Mouse (Mus musculus) liver, embryonic 14.5 days (tissue): Measurements from ENCODE around the gene Smoc1. TPM values are rescaled to one million over a fixed set of nuclear protein-coding genes. Genes with fewer than 3 reads are reported as not detected.

ENCODE experiments used
- ATAC-seq: fragments of 200-750 bp; cut with Nextera tagmentation; 2 replicates; pipeline ENCODE4 v1.8.0; 2017; ENCODE audit warnings: moderate number of reproducible peaks, mild to moderate bottlenecking, moderate library complexity; ENCODE audit not compliant: insufficient read depth
- DNase-seq, 3 experiments: peaks; one replicate each; pipeline ENCODE4 v3.0.0-alpha.2; 2012 to 2013; ENCODE audit warnings: low read depth in 3 of 3, low spot score in 3 of 3
- H3K27ac ChIP-seq: fragments of 300-500 bp; sonication (generic); 2 replicates; pipeline ENCODE4 v1.5.1; 2014; ENCODE audit warnings: moderate library complexity, mild to moderate bottlenecking, control low read depth, inconsistent platforms
- H3K27me3 ChIP-seq: fragments of 300-500 bp; sonication (generic); 2 replicates; pipeline ENCODE4 v1.6.1; 2014; ENCODE audit warnings: mild to moderate bottlenecking, low read length, moderate library complexity; ENCODE audit not compliant: control insufficient read depth, insufficient read depth
- H3K36me3 ChIP-seq: fragments of 300-500 bp; sonication (generic); replicated peaks from 2 replicates; pipeline ENCODE4 v1.6.1; 2014; ENCODE audit warnings: low read depth; ENCODE audit not compliant: control insufficient read depth, insufficient read depth
- H3K4me1 ChIP-seq, 2 experiments: fragments of 200-500 bp in 1 of 2; fragments of 300-500 bp in 1 of 2; sonication (generic) in 1 of 2; replicated peaks; 2 replicates each; pipeline ENCODE4 v1.6.1; 2012 to 2014; ENCODE audit warnings: antibody characterized with exemption in 1 of 2, inconsistent platforms in 1 of 2, low read length in 1 of 2; ENCODE audit not compliant: control insufficient read depth in 2 of 2, insufficient read depth in 2 of 2
- H3K4me2 ChIP-seq: fragments of 300-500 bp; sonication (generic); 2 replicates; pipeline ENCODE4 v1.6.1; 2014; ENCODE audit warnings: low read depth, mild to moderate bottlenecking, control low read depth, moderate library complexity
- H3K4me3 ChIP-seq, 2 experiments: fragments of 200-500 bp in 1 of 2; fragments of 300-500 bp in 1 of 2; sonication (generic) in 1 of 2; 2 replicates each; pipeline ENCODE4 v1.5.1; 2012 to 2014; ENCODE audit warnings: low read depth in 2 of 2, low read length in 2 of 2, mild to moderate bottlenecking in 2 of 2, control low read depth in 1 of 2, inconsistent platforms in 1 of 2, moderate library complexity in 1 of 2; ENCODE audit not compliant: insufficient read depth in 1 of 2
- H3K9ac ChIP-seq: fragments of 300-500 bp; sonication (generic); replicated peaks from 2 replicates; pipeline ENCODE4 v1.6.1; 2014; ENCODE audit warnings: mild to moderate bottlenecking, control low read depth, moderate library complexity
- H3K9me3 ChIP-seq: fragments of 300-500 bp; sonication (generic); 2 replicates; pipeline ENCODE4 v1.6.1; 2016; ENCODE audit warnings: low read length, mixed read lengths; ENCODE audit not compliant: control insufficient read depth
- CTCF ChIP-seq: IDR thresholded peaks from 2 replicates; pipeline ENCODE4 v1.5.1; 2016; ENCODE audit warnings: antibody characterized with exemption, low read depth, control low read depth
- EP300 ChIP-seq: IDR thresholded peaks from 2 replicates; pipeline ENCODE4 v1.6.1; 2016; ENCODE audit warnings: antibody characterized with exemption, low read depth
- WGBS: fragments of 180-500 bp; shearing (Covaris S2); extraction: QIAGEN DNeasy Blood & Tissue Kit; methylation state at CpG from one replicate; pipeline ENCODE4 v1.1.7; 2014; ENCODE audit not compliant: insufficient replicate concordance; 5-methylcytosine and 5-hydroxymethylcytosine counted together
- polyA plus RNA-seq, 2 experiments: library from polyadenylated mRNA; depleted of rRNA in 1 of 2; stranded (reverse) in 1 of 2; unstranded in 1 of 2; fragments of >200 nt; fragmentation: Nextera tagmentation in 1 of 2; extraction: Ambion mirVana in 1 of 2; gene quantifications; 2 replicates each; pipeline versions ENCODE4 v1.2.1 to v1.2.3; 2012 to 2014

Smoc1 gene
- polyA plus RNA-seq, 2 experiments, result 4.6 to 6.9 TPM

- Histone ChIP-seq H3K36me3 (no peaks in the 10 kb centered on the region), H3K4me3 (no peak overlapping the region), H3K4me1 (peaks cover 0 to 2% of the 10 kb centered on the region in 2 experiments; a peak in 1 of 4 replicates), H3K4me2 (no peak overlapping the region), H3K9me3 (no peaks in the 10 kb centered on the region), H3K27me3 (no peaks in the 10 kb centered on the region), H3K27ac (no peak overlapping the region), H3K9ac (no peak overlapping the region)
- TF ChIP-seq EP300 (no peak), CTCF (no peak)
- DNase-seq (no peak), ATAC-seq (no peak)
- 39% methylated on average over 5 of the region's 5 CpGs for WGBS
Observed at GRCm38 (mm10) chr12:81046926-81047325, 20.3 kb downstream of the Smoc1 start.

- H3K27ac ChIP-seq, result no peak overlapping the region
- H3K4me3 ChIP-seq, result no peak overlapping the region
- H3K36me3 ChIP-seq, result no peaks in the 10 kb centered on the region
- DNase-seq (no peak), ATAC-seq (no peak)
- H3K27me3 ChIP-seq, result no peaks in the 10 kb centered on the region
- peaks cover 0 to 4% of the 10 kb centered on the region in 2 experiments; a peak in 2 of 4 replicates for H3K4me1 ChIP-seq
- no peak overlapping the region for H3K4me2 ChIP-seq
- H3K9me3 ChIP-seq, result no peaks in the 10 kb centered on the region
- 68% methylated on average over 5 of the region's 5 CpGs for WGBS
- no peak overlapping the region for H3K9ac ChIP-seq
- no peak for TF ChIP-seq EP300
- no peak for TF ChIP-seq CTCF
Observed at GRCm38 (mm10) chr12:81049661-81050060, 23.1 kb downstream of the Smoc1 start.

GRCm38 (mm10) chr12:81055000-81055705 is 28.5 kb downstream of the Smoc1 start:
- no peak for DNase-seq
- no peak overlapping the region for H3K9ac ChIP-seq
- H3K27ac ChIP-seq, result no peak overlapping the region
- H3K4me2 ChIP-seq, result no peak overlapping the region
- ATAC-seq, result no peak
- no peaks in the 10 kb centered on the region for H3K36me3 ChIP-seq
- TF ChIP-seq EP300, result no peak
- no peak for TF ChIP-seq CTCF
- no peak overlapping the region for H3K4me3 ChIP-seq
- no peaks in the 10 kb centered on the region for H3K27me3 ChIP-seq
- 64% methylated on average over 11 of the region's 11 CpGs for WGBS
- peaks cover 0 to 2% of the 10 kb centered on the region in 2 experiments; a peak in 2 of 4 replicates for H3K4me1 ChIP-seq
- H3K9me3 ChIP-seq, result no peaks in the 10 kb centered on the region

- H3K27ac ChIP-seq, result no peak overlapping the region
- no peak overlapping the region for H3K4me2 ChIP-seq
- DNase-seq (no peak), ATAC-seq (no peak)
- H3K27me3 ChIP-seq, result no peaks in the 10 kb centered on the region
- no peaks in the 10 kb centered on the region for H3K36me3 ChIP-seq
- H3K4me1 ChIP-seq, result peaks cover 0 to 2% of the 10 kb centered on the region in 2 experiments; a peak in 2 of 4 replicates
- TF ChIP-seq EP300 (no peak), CTCF (no peak)
- no peak overlapping the region for H3K9ac ChIP-seq
- no peak overlapping the region for H3K4me3 ChIP-seq
- WGBS, result 49% methylated on average over 2 of the region's 2 CpGs
- no peaks in the 10 kb centered on the region for H3K9me3 ChIP-seq
Observed at GRCm38 (mm10) chr12:81055811-81056210, 29.2 kb downstream of the Smoc1 start.

- H3K4me3 ChIP-seq, result no peak overlapping the region
- peaks cover 0 to 2% of the 10 kb centered on the region in 2 experiments; a peak in 2 of 4 replicates for H3K4me1 ChIP-seq
- TF ChIP-seq CTCF, result no peak
- TF ChIP-seq EP300, result no peak
- no peak overlapping the region for H3K4me2 ChIP-seq
- 48% methylated on average over 4 of the region's 4 CpGs for WGBS
- H3K9ac ChIP-seq, result no peak overlapping the region
- DNase-seq, result no peak
- H3K9me3 ChIP-seq, result no peaks in the 10 kb centered on the region
- no peaks in the 10 kb centered on the region for H3K27me3 ChIP-seq
- ATAC-seq, result no peak
- H3K36me3 ChIP-seq, result no peaks in the 10 kb centered on the region
- H3K27ac ChIP-seq, result no peak overlapping the region
Observed at GRCm38 (mm10) chr12:81057619-81058018, 31.0 kb downstream of the Smoc1 start.
